Mouse (Mus musculus) embryonic stem cell, embryonic (primary cell): ENCODE results near the gene Wdr46.

Experiments used
- CTCF ChIA-PET, 4 experiments: fragments of 300-600 bp in 2 of 4; fragments of 350-600 bp in 2 of 4; sonication (Branson Sonifier 250); formaldehyde crosslinking; loops; one replicate each; lab custom pipeline; 2022; ENCODE audit warnings: inconsistent platforms in 2 of 4; lab: Charles Lee
- POLR2A ChIA-PET, 4 experiments: fragments of 300-600 bp in 2 of 4; fragments of 350-600 bp in 2 of 4; sonication (Branson Sonifier 250); formaldehyde crosslinking; loops; one replicate each; lab custom pipeline; 2022; ENCODE audit warnings: antibody characterized with exemption in 4 of 4, inconsistent platforms in 1 of 4; lab: Charles Lee

The Wdr46 gene

DNA sequence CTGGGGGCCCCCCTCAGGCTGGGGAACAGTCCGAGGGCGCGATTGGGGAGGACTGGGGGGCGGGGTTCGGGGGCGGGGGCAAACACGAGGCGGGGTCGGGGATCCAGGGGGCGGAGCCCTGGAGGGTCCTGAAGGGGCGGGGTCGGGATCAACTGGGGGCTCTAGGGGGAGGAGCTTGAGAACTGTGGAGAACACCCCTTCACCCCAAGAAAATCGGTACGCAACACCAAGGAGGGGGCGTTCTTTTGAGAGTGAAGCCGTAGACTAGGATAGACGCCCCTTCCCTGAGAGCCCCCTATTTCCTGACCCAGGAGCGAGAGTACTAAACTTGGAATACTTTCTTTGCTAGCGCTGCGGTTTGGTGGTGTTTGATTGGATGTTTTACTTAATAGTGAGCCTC lies 24.2 kb upstream of the Wdr46 start:
- ChIA-PET CTCF (interaction anchor here in 3 of 4 experiments (0.6 to 3.5 kb wide), 15 partner anchors 8 to 115 kb away, joined by 3 to 31 read pairs (median 4); partner anchors contain the start of genes Kifc1 (in 1 of the 3), Rxrb (in 1 of the 3) and Slc39a7 (in 1 of the 3)), POLR2A (interaction anchor here (0.5 to 13.1 kb wide), 64 partner anchors 8 to 330 kb away, joined by 3 to 258 read pairs (median 6); partner anchors contain the start of genes B3galt4 (in 3 of the 4), H2-DMa (in 3 of the 4), Ndufa7 (in 3 of the 4) and Rps18 (in 3 of the 4))

DNA sequence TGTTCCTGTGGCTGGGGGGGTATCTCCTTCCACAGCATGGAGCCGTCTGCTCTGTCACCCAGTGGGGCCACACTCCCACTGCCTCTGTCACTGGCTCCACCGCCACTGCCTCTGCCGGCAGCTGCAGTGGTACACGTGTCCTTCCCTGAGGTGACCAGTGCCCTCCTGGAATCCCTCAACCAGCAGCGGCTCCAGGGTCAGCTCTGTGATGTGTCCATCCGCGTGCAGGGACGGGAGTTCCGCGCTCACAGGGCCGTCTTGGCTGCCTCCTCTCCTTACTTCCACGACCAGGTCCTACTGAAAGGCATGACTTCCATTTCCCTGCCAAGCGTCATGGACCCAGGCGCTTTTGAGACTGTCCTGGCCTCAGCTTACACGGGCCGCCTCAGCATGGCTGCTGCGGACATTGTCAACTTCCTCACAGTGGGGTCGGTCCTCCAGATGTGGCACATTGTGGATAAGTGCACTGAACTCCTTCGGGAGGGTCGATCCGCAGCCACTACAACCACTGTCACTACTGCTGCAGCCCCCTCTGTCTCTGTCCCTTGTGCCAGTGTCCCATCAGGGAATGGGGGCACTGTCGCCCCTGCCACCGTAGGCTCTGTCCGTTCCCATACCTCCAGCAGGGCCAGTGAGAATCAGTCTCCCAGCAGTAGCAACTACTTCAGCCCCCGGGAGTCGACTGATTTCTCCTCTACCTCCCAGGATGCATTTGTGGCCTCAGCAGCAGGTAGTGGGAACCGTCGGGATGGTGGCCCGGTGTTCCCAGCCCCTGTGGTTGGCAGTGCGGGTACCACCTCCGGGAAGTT lies 23.4 kb upstream of the Wdr46 start:
- ChIA-PET CTCF (interaction anchor here in 3 of 4 experiments (0.8 to 3.5 kb wide), 5 partner anchors 8 to 52 kb away, joined by 3 to 31 read pairs (median 4); partner anchors contain the start of gene Daxx (in 1 of the 3)), POLR2A (interaction anchor here in 3 of 4 experiments (0.5 to 13.1 kb wide), 36 partner anchors 8 to 205 kb away, joined by 3 to 258 read pairs (median 11); partner anchors contain the start of genes B3galt4 (in 3 of the 3), Ndufa7 (in 3 of the 3), Rps18 (in 3 of the 3) and Rps28 (in 3 of the 3))

DNA sequence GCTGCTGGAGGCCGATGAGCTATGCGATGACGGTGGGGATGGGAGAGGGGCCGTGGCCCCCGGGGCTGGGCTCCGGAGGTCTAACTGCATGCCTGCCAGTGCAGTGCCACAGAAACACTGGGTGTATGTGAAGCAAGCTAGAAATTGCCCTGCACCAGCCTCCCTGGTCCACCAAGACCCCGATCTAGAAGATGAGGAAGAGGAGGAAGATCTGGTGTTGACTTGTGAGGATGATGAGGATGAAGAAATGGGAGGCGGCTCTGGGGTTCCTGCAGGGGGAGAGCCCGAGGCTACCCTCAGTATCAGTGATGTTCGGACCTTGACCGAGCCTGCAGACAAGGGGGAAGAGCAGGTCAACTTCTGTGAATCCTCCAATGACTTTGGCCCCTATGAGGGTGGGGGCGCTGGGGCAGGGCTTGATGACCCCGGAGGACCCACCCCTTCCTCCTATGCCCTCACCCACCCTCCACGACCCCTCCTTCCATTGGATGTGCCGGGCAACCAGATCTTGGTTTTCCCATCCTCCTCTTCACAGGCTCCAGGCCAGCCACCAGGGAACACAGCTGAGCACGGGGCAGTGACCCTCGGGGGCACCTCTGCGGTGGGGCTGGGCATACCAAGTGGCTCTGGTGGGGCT lies 22.7 kb upstream of the Wdr46 start:
- CTCF ChIA-PET, result interaction anchor here in 2 of 4 experiments (0.6 to 0.8 kb wide), 2 partner anchors 9 to 78 kb away, joined by 4 read pairs; partner anchors contain the start of gene Daxx (in 1 of the 2)
- POLR2A ChIA-PET, result interaction anchor here in 3 of 4 experiments (0.7 to 13.1 kb wide), 12 partner anchors 8 to 234 kb away, joined by 7 to 258 read pairs (median 42); partner anchors contain the start of genes B3galt4 (in 2 of the 3), Daxx (in 2 of the 3), Rgl2 (in 2 of the 3) and Ndufa7 (in 1 of the 3)

DNA sequence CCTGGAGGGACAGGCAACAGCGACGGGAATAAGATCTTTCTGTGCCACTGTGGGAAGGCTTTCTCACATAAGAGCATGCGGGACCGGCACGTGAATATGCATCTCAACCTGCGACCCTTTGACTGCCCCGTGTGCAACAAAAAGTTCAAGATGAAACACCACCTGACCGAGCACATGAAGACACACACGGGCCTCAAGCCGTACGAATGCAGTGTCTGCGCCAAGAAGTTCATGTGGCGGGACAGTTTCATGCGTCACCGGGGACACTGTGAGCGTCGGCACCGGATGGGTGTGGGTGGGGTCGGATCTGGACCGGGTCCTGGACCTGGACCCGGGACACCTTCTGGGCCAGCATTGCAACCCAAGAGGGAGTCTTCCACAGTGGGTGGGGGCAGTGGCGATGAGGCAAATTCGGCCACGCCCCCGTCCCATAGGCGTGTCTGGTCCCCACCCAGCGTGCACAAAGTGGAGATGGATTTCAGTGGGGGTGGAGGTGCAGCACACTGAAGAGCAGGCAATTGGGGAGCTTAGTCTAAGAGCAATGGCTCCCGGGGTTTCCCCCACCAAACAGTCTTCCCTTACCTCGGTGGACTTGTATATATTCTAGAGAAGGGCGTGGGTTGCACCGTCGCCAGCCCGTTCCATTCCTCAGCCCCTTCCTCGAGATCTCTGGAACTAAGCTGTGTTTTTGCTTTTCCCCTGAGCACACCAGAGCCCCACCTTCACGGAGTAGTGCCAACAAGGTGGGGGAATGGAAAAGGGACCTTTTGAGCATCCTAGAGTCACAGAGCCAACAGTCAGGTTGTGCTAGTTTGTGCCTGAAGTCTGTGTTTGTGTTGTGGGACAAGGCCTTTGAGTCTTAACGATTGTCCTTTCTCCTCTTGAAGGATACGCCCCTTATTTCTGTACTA lies 21.9 kb upstream of the Wdr46 start:
- CTCF ChIA-PET, result interaction anchor here in 3 of 4 experiments (0.6 to 2.1 kb wide), 15 partner anchors 8 to 275 kb away, joined by 3 to 18 read pairs (median 4); partner anchors contain the start of genes Daxx (in 1 of the 3), Kank3 (in 1 of the 3), Kifc1 (in 1 of the 3) and Rgl2 (in 1 of the 3)

DNA sequence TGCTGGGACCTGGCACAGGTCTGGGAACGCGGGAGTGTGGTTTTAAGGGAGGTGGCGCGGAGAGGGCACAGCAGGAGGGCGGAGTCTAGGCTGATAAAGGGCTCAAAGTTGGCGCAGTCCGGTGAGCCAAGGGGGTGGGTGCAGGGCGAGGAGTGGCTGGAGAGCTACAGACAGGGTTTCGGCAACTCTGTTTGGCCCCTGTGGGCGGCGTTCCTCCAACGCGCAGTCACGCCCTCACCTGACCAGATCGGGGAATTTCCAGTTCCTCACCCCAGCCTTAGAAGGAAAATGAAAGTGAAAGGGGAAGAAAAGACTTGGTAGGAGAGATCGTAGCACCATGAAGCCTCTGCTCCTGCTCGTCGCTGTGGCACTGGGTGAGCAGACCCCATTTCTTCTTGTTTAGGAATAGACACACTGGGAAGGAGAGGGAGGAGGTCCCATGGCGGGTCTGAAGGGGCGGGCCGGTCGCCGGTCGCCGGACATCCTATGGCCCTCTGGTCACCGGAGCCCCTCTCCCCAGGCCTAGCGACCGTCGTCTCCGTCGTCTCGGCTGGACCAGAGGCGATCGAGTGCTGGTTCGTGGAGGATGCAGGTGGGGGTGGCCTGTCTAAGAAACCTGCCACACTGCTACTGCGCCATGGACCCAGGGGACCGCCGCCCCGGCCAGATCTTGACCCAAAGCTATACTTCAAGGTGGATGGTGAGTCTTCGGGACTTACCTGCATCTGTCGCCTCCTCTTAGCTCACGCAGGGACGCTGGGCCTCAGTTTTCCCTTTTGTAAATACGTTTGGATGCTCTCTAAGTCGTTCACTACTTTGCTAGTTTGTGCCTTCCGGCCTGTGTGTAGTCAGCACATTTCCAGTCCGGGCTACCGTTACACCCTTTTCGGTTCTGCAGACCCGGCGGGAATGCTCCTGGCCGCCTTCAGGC lies 20.8 kb upstream of the Wdr46 start:
- ChIA-PET CTCF (interaction anchor here in 3 of 4 experiments (0.7 to 2.1 kb wide), 12 partner anchors 9 to 276 kb away, joined by 3 to 18 read pairs (median 4); partner anchors contain the start of genes Daxx (in 1 of the 3), Kank3 (in 1 of the 3), Kifc1 (in 1 of the 3) and Rgl2 (in 1 of the 3)), POLR2A (interaction anchor here in 3 of 4 experiments (0.6 to 6.2 kb wide), 36 partner anchors 10 to 234 kb away, joined by 3 to 79 read pairs (median 4); partner anchors contain the start of genes Daxx (in 3 of the 3), Rgl2 (in 3 of the 3), B3galt4 (in 2 of the 3) and Cd320 (in 2 of the 3))

More for the DNA sequence above, 21.9 kb upstream of the Wdr46 start:
- POLR2A ChIA-PET, result interaction anchor here in 3 of 4 experiments (0.7 to 6.2 kb wide), 36 partner anchors 8 to 235 kb away, joined by 3 to 79 read pairs (median 6); partner anchors contain the start of genes Daxx (in 3 of the 3), Rgl2 (in 3 of the 3), Cd320 (in 2 of the 3) and Ndufa7 (in 2 of the 3)

DNA sequence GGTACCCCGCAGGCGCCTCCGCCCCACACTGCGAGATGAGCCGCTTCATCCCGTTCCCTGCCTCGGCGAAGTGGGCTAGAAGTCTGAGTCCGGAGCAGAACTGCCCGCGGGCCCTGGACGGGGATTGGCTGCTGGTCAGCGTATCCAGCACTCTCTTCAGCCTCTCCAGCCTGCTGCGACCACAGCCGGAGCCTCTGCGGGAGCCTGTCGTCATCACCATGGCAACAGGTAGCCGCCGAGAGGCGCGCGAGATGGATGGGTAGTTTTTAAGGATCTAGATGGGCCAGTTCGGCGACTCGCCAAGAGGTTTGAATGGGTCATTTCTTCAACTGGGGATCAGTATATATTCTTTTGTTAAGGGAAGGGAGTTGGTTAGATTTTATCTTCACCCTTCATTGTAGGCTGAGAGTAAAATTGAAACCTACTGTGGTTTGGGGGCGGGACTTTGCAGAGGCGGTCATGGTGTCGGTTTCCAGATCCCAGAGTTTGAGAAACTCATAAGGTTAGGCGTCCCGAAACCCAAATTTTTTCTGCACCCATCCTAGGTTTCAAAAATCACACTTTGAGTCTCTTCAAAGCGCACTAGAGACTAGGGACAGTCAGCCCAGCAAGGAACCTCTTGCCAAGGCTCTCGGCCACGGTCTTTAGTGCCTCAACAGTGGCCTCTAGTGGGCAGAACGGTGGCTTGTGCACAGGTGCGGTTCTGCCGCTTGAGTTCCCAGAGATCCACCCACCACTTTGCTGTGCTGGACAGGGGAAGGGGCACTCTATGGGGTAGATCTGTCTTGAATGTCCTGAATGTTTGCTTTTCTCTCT lies 20.0 kb upstream of the Wdr46 start:
- ChIA-PET CTCF (interaction anchor here in 3 of 4 experiments (0.5 to 6.7 kb wide), 8 partner anchors 10 to 211 kb away, joined by 3 to 51 read pairs (median 6); partner anchors contain the start of gene Daxx (in 1 of the 3)), POLR2A (interaction anchor here in 3 of 4 experiments (1.1 to 6.8 kb wide), 19 partner anchors 9 to 161 kb away, joined by 3 to 79 read pairs (median 7); partner anchors contain the start of genes Daxx (in 3 of the 3), Ndufa7 (in 2 of the 3), Rgl2 (in 2 of the 3) and Rps18 (in 2 of the 3))

DNA sequence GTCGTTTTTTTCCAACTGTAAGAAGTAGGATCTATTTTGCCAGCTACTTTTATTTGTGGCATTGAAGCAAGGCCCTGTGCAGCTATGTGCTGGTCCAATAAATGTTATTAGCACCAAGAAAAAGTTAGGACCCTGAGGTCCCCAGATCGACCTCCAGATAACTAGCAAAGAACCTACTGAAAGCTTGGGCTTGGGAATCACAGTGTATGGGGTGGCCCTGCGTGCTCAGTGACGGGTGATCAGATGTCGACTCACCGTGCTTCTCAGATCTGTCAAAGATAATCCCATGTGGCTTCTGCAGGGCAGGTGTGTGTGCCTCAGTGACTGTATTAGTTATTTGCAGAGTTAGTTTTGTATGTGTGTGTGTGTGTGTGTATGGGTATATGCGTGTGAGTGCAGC lies 19.1 kb upstream of the Wdr46 start:
- ChIA-PET CTCF (interaction anchor here in 3 of 4 experiments (0.6 to 6.7 kb wide), 8 partner anchors 10 to 101 kb away, joined by 3 to 51 read pairs (median 5); partner anchors contain the start of gene Daxx (in 2 of the 3)), POLR2A (interaction anchor here in 1 of 4 experiments (1.1 to 6.8 kb wide), 4 partner anchors 12 to 98 kb away, joined by 4 to 57 read pairs (median 25); partner anchors contain the start of genes Daxx, Ndufa7, Rps18 and Rps28)

DNA sequence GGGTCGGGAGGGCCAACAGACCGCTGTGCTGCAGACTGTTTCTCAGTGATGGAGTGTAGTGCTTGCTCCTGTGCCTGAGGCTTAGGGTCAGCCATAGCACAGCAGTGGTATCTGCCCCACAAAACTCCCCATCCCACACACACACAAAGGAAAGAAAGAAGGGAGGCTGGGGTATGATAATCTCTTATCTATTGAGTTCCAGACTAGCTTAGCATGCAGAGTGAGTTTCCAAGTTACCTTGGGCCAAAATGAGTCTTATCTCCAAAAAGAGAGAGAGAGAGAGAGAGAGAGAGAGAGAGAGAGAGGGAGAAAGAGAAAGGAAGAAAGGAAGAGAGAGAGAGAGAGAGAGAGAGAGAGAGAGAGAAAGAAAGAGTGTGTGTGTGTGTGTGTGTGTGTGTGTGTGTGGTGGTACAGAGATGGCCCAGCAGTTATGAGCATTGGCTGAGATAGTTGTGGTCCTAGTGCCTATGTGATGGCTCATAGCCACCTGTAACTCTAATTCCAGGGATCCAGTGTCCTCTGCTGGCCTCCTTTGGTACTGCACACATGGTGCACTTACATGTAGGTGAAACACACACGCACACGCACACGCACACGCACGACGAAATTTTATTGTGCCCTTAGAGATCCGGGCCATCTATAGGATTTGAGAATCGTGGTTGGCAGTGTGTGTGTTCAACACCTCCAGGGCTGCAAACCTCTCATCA lies 15.7 kb upstream of the Wdr46 start:
- ChIA-PET CTCF (interaction anchor here (0.8 to 6.7 kb wide), 35 partner anchors 9 to 211 kb away, joined by 3 to 51 read pairs (median 4); partner anchors contain the start of genes Tapbp (in 3 of the 4), Zbtb22 (in 3 of the 4), Daxx (in 2 of the 4) and Rps18 (in 2 of the 4)), POLR2A (interaction anchor here (0.6 to 20.4 kb wide), 33 partner anchors 9 to 1866 kb away, joined by 3 to 528 read pairs (median 4); partner anchors contain the start of genes Ndufa7 (in 2 of the 4), Rps18 (in 2 of the 4), Tapbp (in 2 of the 4) and Vps52 (in 2 of the 4))

DNA sequence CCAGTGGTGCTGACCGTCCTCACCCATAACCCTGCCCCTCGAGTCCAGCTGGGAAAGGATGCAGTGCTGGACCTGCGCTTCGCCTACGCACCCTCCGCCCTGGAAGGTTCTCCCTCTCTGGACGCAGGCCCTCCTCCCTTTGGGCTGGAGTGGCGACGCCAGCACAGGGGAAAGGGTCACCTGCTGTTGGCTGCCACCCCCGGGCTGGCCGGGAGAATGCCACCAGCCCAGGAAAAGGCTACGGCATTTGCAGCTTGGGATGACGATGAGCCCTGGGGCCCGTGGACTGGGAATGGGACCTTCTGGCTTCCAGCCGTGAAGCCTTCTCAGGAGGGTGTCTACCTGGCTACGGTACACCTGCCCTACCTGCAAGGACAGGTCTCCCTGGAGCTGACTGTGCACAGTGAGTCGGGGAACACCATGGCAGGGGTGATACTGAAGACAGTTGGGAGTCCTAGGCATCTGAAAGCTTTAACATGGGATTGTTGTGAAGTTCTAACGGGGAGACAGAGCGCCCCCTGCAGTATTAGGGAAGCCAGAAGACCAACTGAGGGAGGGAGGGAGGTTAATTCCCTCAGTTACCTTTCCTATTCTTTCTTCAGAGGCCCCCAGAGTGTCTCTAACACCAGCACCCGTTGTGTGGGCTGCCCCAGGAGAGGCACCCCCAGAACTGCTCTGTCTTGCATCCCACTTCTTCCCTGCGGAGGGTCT lies 14.9 kb upstream of the Wdr46 start:
- CTCF ChIA-PET, result interaction anchor here (0.6 to 6.7 kb wide), 70 partner anchors 10 to 1165 kb away, joined by 3 to 51 read pairs (median 4); partner anchors contain the start of genes Tapbp (in 3 of the 4), Zbtb22 (in 3 of the 4), B3galt4 (in 2 of the 4) and Daxx (in 2 of the 4)
- POLR2A ChIA-PET, result interaction anchor here (0.7 to 20.4 kb wide), 38 partner anchors 9 to 166 kb away, joined by 3 to 528 read pairs (median 4); partner anchors contain the start of genes Ndufa7 (in 3 of the 4), Rps18 (in 3 of the 4), Vps52 (in 3 of the 4) and B3galt4 (in 2 of the 4)

DNA sequence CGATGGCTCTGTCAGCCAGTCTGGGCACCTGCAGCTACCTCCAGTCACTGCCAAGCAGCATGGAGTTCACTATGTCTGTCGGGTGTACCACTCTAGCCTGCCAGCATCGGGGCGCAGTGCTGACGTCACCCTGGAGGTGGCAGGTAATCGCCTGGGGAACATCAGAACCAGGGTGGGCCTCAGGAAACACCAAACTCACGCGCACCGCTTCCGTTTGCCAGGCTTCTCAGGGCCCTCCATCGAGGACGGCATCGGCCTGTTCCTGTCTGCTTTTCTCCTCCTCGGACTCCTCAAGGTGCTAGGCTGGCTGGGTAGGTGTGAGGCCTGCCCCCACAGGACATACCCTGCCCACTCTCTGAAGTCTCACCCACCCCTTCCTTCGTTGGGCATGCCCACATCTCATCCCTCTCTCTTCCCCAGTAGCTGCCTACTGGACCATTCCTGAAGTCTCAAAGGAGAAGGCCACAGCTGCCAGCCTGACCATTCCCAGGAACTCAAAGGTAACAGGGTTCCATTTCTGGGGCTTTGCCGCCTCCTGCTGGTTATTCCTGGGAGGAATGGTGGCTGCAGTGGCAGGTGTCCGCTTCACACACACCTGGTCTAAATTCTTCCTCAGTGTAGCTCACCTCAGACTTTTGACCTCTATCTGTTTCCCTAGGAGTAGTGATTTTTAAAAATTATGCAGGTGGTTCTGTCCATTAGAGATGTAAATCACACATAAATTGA lies 14.1 kb upstream of the Wdr46 start:
- CTCF ChIA-PET, result interaction anchor here (0.5 to 6.7 kb wide), 71 partner anchors 9 to 532 kb away, joined by 3 to 51 read pairs (median 4); partner anchors contain the start of genes Tapbp (in 4 of the 4), Zbtb22 (in 4 of the 4), Daxx (in 2 of the 4) and Angptl4 (in 1 of the 4)
- POLR2A ChIA-PET, result interaction anchor here (0.6 to 20.4 kb wide), 43 partner anchors 10 to 286 kb away, joined by 3 to 528 read pairs (median 4); partner anchors contain the start of genes Ndufa7 (in 3 of the 4), Rps18 (in 3 of the 4), Vps52 (in 3 of the 4) and B3galt4 (in 2 of the 4)

DNA sequence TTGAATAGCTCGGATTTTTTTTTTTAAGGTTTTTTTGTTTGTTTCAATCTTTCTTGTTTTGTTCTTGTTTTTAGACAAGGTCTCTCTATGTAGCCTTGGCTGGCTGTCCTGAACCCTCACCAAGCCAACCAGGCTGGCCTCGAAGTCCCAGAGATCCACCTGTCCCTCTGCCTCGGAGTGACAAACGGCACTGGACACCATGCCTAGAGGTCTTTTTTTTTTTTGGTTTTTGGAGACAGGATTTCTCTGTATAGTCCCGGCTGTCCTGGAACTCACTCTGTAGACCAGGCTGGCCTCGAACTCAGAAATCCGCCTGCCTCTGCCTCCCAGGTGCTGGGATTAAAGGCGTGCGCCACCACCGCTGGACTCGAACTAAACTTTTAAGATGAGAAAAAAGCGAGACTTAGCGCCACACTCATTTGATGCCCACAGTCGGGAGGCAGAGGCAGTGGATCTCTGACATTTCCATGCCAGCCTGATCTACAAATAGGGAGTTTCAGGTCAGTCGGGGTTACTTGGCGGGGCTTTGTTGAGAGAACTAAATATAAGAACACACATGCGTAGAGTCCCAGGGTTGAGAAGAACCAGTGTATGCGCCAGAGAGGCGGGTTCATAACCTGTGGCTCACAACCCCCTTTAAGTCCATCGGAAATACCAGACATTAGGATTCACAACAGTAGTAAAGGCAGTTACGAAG lies 12.1 kb upstream of the Wdr46 start:
- ChIA-PET POLR2A (interaction anchor here in 3 of 4 experiments (0.7 to 20.4 kb wide), 22 partner anchors 9 to 168 kb away, joined by 3 to 528 read pairs (median 5); partner anchors contain the start of genes B3galt4 (in 3 of the 3), Tapbp (in 3 of the 3), Zbtb22 (in 3 of the 3) and Pfdn6 (in 2 of the 3)), CTCF (interaction anchor here in 2 of 4 experiments (0.7 to 4.3 kb wide), 4 partner anchors 17 to 52 kb away, joined by 3 to 31 read pairs (median 4); partner anchors contain the start of genes Rps18 (in 1 of the 2) and Vps52 (in 1 of the 2))
